Mouse (Mus musculus): ENCODE results near the gene Ercc8.

Gene Ercc8

DNA sequence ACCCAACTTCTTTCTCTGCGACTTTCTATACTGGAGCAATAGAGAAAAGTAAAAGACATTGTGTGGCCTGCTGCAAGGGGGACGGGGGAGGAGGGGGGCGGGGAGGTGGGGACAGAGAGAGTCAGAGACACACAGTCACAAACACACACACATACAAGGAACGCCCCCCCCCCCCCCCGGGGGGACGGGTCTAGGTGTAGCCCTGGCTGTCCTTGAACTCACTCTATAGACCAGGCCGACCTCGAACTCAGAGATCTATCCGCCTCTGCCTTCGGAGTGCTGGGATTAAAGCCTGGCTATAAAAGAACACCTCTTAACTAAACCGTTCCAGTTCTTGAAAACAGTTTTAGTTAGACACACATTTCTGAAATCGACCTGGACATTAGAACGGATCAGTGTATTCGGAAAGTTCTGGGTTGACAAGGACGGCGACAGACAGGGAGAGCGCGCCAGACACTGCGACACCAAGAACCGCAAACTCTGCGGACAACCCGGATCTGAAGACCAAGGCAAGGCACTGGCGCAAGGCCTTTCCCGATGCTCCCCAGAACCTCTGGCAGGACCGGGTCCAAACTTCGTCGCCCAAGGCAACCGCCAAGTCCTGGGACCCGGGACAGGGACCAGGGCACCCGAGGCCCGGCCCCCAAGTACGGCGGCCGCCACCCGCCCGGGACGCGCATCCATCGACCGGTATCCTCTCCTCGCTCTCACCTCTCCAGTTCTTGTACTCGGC lies 633 bp upstream of the Ercc8 start:
- DNase-seq, result no peak

DNA sequence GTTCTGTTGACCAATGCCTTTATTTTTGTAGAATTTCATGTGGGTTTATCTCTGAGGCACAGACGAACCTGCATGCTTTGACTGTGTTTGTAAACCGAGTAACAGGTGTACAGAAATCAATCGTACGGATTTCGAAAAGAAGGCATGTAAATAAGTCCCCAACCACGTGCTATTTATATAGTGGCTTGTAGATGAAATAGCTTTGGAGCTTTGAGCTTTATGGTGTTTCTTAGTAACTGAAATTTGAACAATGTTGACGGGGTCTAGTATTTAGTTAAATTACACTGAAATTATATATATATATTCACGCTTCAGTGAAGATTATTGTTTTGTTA lies 677 bp downstream of the Ercc8 start:
- DNase-seq, result no peak

DNA sequence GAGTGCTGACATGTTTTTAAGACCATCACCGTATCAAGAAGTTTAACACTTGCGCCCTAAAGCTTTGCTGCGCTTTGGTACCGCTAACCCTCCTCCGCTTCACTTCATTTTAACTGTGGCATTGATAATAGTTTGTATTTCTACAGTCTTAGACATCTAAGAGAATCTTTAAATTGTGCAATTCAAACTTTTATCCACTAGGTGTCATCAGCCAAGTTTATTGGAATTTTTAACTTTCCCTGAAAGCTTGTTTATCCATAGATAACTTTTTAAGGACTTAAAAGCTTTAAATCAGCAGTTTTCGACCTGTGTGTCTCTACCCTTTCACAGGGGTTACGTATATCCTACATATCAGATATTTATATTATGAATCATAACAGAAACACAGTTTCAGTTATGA lies 1.4 kb downstream of the Ercc8 start:
- no peak for DNase-seq

DNA sequence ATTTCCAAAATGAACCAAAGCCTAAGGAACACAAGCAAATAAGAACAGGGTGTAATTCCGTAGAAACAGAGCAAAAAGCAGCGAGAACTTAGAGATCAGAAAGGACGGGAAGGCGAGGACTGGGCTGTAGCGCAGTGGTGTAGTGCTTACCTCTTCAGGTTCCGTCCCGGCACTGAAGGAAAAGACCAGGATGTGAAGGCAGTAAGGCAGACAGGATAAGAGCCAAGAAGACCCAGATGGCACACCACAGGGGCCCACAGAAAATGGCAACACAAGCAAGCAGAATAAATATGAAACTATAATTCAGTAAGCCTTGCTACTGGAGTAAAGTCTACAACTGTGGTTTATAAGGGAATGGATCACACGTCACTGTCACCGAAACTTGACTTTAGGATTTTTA lies 5.4 kb downstream of the Ercc8 start:
- peak; percentile 95 to 96 for DNase-seq

DNA sequence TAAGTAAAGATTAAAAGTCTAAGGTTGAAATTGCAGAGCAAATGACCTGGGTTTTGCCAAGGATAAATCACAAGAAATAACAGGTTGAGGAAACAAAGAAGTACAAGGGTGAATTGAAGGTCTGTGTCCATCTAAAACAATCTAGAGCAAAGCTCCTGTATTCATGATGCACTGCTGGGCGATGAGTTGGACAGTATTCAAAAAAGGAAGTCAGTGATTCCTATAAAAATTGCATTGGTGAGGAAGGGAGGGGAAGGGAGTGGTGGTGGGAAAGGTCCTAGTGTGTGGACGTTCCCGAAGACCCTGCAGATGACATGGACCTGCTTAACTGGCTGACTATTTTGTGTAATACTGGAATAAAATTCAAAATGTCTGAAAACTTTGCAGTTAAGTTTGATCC lies 6.1 kb downstream of the Ercc8 start:
- peak; percentile 36 to 52 for DNase-seq

DNA sequence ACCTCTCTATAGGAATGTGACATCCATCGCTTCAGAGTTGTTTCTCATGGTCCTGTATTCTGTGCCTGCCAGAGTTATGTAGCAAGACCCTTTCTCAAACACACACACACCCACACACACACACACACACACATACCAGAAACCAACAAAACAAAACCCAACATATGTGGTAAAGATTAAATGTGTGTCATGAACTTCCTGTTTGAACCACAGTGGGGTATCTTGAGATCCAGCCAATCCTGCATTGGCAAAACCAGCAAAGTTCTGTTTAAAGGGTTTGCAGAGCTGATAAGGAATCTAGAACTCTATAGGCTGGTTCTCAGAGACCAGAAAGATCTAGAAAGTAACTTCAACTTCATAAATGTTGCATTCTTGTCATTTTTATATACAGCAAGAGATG lies 11.5 kb downstream of the Ercc8 start:
- no peak for DNase-seq

DNA sequence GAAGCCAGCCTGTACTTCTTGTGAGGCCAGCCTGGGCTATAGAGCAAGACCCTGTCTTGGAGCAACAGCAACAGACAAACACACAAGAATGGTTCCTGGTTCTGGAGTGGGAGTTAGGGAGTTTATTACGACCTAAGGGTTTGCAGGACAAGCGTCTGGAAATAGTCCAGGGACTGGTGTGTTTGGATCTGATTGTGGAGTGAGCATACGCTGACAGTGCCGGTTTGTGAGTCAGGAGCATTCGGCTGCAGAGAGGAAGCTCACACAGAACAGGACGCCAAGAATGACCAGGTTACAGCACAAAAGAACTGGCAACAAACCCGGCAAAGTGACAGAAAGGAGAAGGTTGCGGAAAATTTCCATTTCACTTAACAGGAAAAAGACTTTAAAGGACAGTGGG lies 12.0 kb downstream of the Ercc8 start:
- DNase-seq, result peak; percentile 68 to 78

DNA sequence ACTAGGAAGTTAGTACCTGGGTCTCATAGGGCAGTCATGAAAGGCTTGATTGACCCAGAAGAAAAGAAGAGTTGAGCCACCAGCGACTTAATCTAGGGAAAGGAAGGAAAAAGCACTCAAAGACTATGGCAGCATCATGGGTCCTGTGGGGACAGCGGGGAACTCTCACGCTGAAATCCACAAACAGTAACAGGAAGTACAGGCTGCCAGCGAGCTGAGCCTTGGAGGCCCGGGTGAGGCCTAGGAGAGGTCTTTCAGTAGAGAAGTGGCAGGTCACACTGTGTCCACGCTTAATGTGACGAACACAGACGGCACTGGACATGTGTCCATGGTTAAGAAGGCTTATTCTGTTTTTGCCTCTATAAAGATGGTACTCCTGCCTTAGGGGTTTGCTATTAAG lies 21.1 kb downstream of the Ercc8 start:
- DNase-seq, result no peak

DNA sequence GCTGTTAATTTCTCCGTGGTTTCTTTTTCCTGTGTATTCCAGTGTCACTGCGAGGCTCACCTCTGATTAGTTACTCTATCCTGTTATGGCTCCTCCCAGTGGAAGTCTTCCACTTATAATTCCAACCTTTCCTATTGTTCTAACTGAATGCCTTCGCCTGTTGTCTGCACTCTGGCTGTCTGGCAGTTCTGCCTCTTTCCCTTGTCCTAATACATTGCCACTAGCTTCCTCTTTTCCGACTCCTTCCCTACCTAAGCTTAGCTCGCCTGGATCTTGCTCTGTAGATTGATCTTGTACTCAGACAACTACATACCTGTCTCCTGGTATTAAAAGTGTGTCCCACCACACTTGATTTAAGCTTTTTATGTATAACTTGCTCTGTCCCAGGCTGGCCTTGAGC lies 22.3 kb downstream of the Ercc8 start:
- no peak for DNase-seq

DNA sequence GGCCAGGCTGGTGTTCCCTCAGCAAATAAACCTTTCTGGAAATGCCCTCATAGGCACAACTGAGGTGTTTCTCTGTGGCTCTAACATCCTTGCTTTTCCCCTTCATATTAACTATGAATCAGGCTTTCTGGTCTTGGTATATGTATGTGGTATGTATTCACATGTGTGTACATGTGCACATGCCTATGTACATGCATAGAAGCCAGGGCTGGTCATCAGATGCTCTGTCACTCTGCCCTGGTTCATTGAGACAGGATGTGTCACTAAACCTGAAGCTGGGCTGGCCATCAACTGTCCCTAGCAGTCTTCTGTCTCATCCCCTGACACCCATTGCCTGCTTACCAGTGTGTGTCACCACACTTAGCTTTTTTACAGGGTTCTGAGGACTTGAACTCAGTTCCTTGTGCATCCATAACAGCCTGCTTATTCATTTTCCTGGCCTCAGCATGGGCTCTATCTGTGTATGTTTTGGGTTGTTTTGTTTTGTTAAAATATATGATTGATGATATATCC lies 26.3 kb downstream of the Ercc8 start:
- DNase-seq, result no peak

DNA sequence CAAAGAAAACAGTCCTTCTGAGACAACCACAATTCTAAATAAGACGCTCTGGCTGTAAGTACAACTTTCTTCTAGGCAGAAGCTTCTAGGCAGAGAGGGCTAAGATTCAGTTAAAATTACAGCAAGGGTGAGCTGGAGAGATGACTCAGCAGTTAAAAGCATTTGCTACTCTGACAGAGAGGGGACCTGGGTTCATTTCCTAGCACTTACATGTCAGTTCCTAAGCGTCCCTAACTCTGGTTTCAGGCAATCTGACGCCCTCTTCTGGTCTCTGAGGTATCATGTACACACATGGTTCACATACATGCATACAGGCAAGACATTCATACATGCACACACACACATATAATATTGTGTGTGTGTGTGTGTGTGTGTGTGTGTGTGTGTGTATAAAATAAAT lies 27.0 kb downstream of the Ercc8 start:
- no peak for DNase-seq

DNA sequence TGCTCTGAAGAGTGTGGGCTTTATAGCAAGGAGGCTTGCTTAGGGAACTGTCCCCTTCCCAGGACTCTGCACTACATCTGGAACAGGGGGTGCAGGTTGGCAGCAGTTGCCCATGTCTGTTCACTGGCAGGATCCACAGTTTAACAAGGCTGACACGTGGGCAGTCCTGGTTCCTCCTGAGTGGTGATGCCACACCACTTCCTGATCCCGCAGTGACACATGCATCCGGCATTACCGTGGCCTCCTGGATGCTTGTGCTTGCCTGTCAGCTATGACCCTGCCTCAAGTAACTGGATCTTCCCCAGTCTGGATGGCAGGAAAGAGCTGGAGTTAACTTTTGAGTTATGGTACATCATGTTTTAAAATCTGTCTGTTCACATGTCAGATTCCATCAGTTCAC lies 29.5 kb downstream of the Ercc8 start:
- DNase-seq, result no peak

DNA sequence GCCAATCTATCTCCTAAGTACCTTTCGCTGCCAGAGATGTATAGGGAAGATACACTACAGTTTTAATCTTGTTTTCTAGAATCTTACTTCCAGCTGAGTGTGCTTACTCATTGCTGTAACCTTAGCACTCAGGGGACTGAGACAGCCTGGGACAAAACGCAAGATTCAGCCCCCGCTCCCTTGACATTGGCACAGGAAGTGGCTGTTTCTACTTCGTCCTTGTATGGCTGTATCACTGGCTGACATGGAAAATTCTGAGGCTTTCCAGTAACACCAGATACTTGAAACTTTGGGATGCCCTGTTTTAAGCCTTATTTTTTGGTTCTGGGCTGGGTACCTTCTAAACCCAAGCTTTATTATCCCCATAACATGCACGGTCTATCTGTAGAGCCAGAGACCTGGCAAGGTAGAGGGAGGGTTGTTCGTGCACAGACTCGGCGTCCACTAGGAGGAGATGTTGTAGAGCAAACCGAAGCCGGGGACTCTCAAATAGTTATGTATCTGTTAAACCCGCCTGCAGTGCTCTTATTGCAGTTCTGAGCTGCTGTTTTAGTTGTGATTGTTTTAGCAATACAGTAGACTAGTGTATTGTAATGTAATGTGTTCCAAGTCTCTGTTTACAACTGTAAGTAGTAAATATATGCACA lies 32.7 kb downstream of the Ercc8 start:
- DNase-seq, result peak; percentile 31 to 66

DNA sequence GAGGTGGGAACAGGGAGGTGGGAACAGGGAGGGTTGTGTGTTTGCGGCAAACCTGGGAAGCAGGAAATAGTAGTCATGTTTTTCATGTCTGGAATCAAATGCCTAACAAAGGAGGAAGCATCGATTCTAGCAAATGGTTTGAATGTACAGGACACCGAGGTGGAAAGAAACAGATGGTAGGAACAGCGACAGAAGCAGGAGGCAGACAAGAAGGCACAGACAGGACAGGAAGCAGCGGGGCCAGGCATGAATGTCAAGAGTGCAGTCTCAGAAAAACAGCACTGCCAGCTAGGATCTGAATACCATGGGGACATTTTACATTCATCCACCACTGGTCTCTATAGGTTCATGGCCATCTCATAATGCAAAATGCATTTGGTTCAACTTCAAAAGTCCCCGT lies 36.9 kb downstream of the Ercc8 start:
- DNase-seq, result peak in 1 of 2 experiments; percentile 32

DNA sequence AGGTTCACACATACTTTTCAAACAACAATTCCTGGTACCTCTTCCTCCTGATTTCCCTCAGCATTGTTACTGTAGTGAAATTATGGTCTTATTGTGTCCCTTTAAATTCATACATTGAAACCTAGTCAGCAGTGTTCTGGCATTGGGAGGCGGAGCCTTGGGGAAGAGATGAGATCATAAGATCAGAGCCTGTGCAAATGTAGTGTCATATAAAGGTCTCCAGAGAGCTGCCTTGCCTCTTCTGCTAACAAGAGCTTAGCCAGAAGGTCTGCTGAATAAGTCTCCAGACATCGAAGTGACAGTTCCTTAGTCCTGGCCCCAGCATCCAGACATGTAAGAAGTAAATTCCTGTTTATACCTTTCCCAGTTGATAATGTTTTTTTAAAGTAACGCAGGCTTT lies 46.3 kb downstream of the Ercc8 start:
- DNase-seq, result no peak

DNA sequence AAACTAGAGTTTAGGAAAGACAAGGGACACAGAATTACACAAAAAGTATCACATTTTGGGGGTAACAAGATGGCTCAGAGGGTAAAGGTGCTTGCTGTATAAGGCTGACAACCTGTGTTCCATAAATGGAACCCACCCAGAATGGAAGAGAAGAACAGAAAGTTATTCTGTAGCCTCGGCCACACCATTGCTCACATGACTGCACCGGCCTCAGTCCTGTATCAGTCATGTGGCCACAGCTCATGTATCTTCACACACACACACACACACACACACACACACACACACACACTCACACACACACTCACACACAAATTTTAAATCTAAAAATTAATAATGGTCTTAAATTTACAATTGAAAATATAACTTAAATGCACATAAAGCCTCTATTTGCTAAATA lies 48.9 kb downstream of the Ercc8 start:
- no peak for DNase-seq

DNA sequence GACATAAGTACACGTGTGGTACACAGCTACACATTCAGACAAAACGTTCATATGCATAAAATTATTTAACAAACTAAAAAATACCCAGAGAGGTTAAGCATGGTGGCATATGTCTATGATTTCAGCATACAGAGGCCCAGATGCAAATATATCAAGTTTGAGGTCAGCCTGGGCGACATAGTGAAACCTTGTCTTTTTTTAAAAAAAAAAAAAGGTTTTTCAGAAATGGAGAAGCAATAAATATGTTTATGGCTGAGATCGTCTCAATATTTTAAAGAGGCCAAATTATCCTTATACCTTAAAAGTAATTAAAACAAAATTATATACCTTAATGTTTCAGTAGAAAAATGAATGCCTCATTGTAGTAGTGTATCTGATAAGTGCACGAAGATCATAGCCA lies 49.6 kb downstream of the Ercc8 start:
- no peak for DNase-seq

DNA sequence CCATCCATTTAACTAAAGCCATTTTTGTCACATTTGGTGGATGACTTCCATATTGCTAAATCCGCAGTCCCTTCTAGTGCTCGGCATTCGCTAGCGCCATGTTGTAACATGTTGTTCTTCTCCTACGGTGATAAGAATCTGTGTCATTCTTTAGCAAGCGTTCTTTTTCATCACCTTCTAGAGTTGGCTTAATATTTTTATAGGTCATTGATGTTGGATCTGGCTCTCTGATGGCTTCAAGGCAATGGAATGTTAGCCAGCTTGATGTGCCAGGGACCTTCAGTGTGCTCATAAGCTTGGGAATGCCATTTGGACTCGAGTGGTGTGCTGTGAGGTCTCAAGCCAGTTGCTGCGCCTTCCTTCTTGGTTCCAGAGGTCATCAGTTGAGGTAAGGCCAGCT lies 52.4 kb downstream of the Ercc8 start:
- no peak for DNase-seq

DNA sequence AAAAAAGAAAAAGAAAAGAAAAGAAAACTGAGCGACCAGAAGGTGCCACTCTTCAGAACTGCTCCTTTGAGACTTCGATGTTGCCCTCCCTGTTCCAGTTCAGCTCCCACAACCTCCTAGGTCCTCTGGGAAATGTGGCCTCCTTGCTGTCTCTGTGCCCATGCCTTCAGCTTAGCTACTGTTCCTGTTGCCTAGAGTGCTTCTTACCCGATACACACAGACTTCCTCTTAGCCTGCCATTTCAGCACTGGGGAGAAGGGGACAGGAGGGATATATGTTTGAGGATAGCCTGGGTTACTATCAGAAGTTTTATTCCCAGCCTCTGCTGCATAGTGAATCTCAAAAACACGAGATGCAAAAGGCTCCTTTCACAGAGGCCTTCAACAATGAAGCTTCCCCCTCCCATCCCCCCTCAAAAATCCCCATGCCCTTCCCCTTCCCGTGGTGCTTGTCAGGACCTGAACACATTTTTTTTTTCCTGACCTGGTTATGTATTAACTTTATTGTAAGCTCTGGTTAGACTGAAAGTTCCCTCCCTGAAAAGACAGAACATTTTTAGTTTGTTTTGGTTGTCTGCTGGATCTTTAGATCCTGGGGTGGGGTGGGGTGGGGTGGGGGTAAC lies 54.0 kb downstream of the Ercc8 start:
- DNase-seq, result no peak

DNA sequence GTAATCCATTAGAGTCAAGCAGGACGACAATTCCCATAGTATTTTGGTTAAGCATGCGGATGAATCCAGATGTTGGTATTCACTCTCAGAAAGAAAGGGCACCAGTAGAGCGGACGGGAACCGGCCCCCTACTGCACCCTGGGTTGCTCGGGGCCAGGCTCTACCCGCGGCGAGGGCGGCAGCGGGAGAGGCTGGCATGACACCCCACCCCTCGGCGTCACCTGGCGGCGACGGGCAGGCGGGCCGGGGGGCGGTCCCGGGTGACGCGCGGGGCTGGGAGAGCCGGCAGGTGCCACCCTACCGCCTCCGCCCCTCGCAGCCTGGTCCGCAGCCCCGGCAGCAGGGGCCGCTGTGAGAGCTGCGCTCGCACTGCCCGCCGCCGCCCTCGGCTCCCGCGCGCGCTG lies 55.6 kb downstream of the Ercc8 start, which contains the start of gene Elovl7:
Gene Elovl7 (plus strand): TSS at position 324 of the 404 bp plus-strand sequence.
- DNase-seq, result peak; percentile 85 to 91

DNA sequence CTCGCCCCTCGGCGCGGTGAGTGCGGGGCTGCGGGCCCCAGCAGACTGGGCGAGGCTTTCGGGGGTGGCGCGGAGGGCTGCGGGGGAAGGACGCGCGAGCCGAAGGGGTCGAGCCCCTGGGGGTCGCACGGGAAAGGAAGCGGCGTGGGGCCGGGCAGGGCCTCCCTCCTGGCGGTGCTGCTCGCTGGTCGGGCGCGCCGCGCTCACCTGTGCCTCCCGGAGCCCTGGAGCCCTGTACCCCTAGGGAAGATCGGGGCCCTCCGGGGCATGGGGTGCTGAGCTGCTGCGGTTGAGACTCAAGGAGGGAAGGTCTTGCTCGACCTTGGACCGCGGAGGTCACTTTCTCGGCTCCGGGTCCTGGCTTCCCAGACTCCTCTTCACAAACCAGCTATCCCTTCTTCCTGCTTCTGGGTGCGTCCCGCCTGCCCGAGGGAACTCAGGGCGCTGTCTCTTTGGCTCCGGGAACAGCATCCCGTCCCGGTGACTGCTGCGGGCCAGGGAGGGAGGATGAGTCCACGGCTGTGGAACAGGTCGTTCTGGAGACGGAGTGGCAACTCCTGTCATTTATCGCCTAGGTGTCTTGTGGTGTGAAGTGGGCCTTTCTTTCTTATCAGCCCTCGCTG lies 56.1 kb downstream of the Ercc8 start:
- peak; percentile 60 to 62 for DNase-seq

DNA sequence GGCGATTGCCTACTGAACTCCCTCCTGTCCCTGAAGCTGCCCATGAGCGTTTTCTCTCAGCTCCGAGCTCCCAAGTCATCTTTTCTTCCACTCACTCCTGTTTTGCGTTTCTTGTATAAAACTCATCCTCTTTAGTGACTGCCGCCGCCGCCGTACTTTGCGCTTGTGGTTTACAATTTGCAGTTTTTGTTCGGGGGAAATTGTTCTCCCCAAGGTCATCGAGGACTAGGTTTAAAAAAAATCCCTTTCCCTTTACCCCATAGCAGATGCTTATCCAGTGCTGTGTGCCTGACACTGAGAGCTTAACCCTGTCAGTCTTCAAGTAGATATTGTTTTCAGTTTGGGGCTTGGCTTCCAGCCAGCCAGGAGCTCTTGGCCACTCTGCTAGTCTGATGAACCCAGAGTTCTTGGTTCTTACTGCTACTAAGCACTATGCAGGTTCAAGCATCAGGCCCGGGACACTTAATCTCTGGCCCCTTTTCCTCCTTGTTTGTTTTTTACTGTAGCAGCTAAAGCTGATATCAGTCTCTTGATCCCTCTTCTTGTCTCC lies 56.8 kb downstream of the Ercc8 start:
- peak; percentile 13 to 32 for DNase-seq

DNA sequence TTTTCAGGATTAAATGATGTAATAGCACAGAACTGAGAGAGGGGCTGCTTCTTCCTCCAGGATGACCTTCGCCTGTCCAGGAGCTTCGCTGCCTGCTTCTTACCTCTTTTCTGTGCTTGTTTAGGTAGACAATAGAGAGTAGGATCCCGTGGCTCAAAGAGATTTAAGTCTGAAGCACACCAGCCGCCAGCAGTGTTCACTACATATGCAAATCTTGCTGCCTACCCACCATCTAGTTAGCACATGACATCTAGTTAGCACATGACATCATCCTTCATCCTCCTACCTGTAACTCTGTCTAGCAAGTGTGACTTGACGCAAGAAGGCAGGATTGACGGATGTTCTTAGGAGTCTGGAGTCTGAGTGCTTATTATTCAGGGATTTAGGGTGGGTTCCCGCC lies 61.2 kb downstream of the Ercc8 start:
- no peak for DNase-seq
